8 mouse cellular contexts compared by ENCODE assay signal in genomic region chr5:134550836-134551232, GRCm38 (mm10). TPM values are rescaled to one million over a fixed set of nuclear protein-coding genes. Genes with fewer than 3 reads are reported as not detected.
DNase-seq lines count a peak whose midpoint lies in the region; ATAC-seq and TF ChIP-seq lines count a peak whose summit lies in the region.

No protein-coding gene starts in this region.

- H3K27me3 ChIP-seq in liver, adult 2 months (ENCODE audit: control insufficient read depth, insufficient read depth, low read length) = no peaks in the 10 kb centered on the region
- no peaks in the 10 kb centered on the region for H3K27me3 ChIP-seq in hindbrain, embryonic 11.5 days (ENCODE audit: control insufficient read depth, insufficient read depth, low read length)

- 0 out of 2 replicates have a peak, but pooled peaks have one; percentile 1 for TF ChIP-seq CTCF in liver, adult 2 months (IDR thresholded peaks at IDR 0.05; ENCODE audit: low read depth, low read length)

- peaks cover 8% of the 10 kb centered on the region; the same call in 1 of the 2 replicates for H3K79me2 ChIP-seq in liver, adult 2 months (ENCODE audit: control insufficient read depth, insufficient read depth, low read length)

- H3K27ac ChIP-seq in liver, adult 2 months (replicated peaks; ENCODE audit: insufficient read depth, low read depth, low read length) = no peak overlapping the region
- peak overlapping the region; percentile 79; the same call in 1 of the 2 replicates for H3K27ac ChIP-seq in brown adipose tissue, adult 24 weeks (replicated peaks; ENCODE audit: low read depth, low read length)
- H3K27ac ChIP-seq in hindbrain, embryonic 11.5 days (ENCODE audit: low read depth, low read length) = peak overlapping the region; percentile 98; the same call in 1 of the 2 replicates

- ATAC-seq in hindbrain, embryonic 11.5 days (ENCODE audit: low FRiP score) = no peak
- ATAC-seq in megakaryocyte-erythroid progenitor cell, adult 5-6 weeks (replicated peaks; ENCODE audit: low FRiP score, low TSS enrichment, poor library complexity, severe bottlenecking) = 0 out of 2 replicates have a peak, but pooled peaks have one; percentile 9
- no peak for ATAC-seq in monocyte, adult 5-6 weeks (replicated peaks; ENCODE audit: insufficient number of reproducible peaks, low FRiP score, low TSS enrichment, poor library complexity, severe bottlenecking)

- peak overlapping the region; percentile 92 for H3K4me2 ChIP-seq in hindbrain, embryonic 11.5 days (replicated peaks; ENCODE audit: low read depth, low read length)

- TF ChIP-seq POLR2A in liver, adult 2 months (IDR thresholded peaks at IDR 0.05; ENCODE audit: extremely low read depth, insufficient read depth, low read length) = no peak

- WGBS in liver, adult 2 months = 32% methylated on average over 6 of the region's 6 CpGs
- WGBS in hindbrain, embryonic 11.5 days = 13% methylated on average over 6 of the region's 6 CpGs

- peaks cover 15% of the 10 kb centered on the region for H3K4me1 ChIP-seq in liver, adult 2 months (ENCODE audit: control insufficient read depth, insufficient read depth, low read length)
- H3K4me1 ChIP-seq in brown adipose tissue, adult 24 weeks (ENCODE audit: control insufficient read depth, insufficient read depth, insufficient read length, low read length) = peaks cover 8% of the 10 kb centered on the region; the same call in 1 of the 2 replicates
- peaks cover 14% of the 10 kb centered on the region for H3K4me1 ChIP-seq in hindbrain, embryonic 11.5 days (replicated peaks; ENCODE audit: control insufficient read depth, insufficient read depth, low read length)

- no peaks in the 10 kb centered on the region for H3K9me3 ChIP-seq in hindbrain, embryonic 11.5 days (ENCODE audit: control insufficient read depth, low read length)

- H3K36me3 ChIP-seq in liver, adult 2 months (ENCODE audit: control insufficient read depth, insufficient read depth, low read length) = no peaks in the 10 kb centered on the region
- no peaks in the 10 kb centered on the region for H3K36me3 ChIP-seq in hindbrain, embryonic 11.5 days (ENCODE audit: control insufficient read depth, insufficient read depth, low read length)

- H3K4me3 ChIP-seq in liver, adult 2 months (ENCODE audit: insufficient read depth, low read depth, low read length) = peak overlapping the region; percentile 92
- peak overlapping the region; percentile 91 for H3K4me3 ChIP-seq in brown adipose tissue, adult 24 weeks (ENCODE audit: insufficient read depth, low read depth, low read length)
- H3K4me3 ChIP-seq in hindbrain, embryonic 11.5 days (ENCODE audit: low read depth, low read length) = peak overlapping the region; percentile 96

- peak overlapping the region; percentile 92 for H3K9ac ChIP-seq in liver, adult 2 months (ENCODE audit: low read depth, low read length)
- H3K9ac ChIP-seq in hindbrain, embryonic 11.5 days (ENCODE audit: low read depth, low read length) = peak overlapping the region; percentile 97

- DNase-seq in liver, adult 2 months (ENCODE audit: extremely low read depth, low read depth, low spot score) = no peak
- DNase-seq in liver = no peak
- DNase-seq in hindbrain, embryonic 11.5 days (ENCODE audit: low spot score) = peak; percentile 25
- no peak for DNase-seq in layer of hippocampus, adult 9-10 months (ENCODE audit: low spot score)
- no peak for DNase-seq in left cerebral cortex, adult 18-20 months (ENCODE audit: low spot score in 2 of 2)

RNA-seq across cellular contexts. Expression of gene Clip2, which starts 1.4 kb away (rescaled TPM):
- total RNA-seq in liver, adult 2 months (2014; rRNA removed) = 0.92 and 2.8 TPM in 2 replicates
- 1.6 and 1.7 TPM in 2 replicates for polyA plus RNA-seq in liver, adult 2 months (2012; rRNA removed)
- polyA plus RNA-seq in brown adipose tissue, adult 24 weeks (2012; ENCODE audit: insufficient read depth, insufficient read length, missing spikeins) = 4.0 and 6.9 TPM in 2 replicates
- polyA plus RNA-seq in hindbrain, embryonic 11.5 days (2014; fragmentation: Nextera tagmentation; extraction: Ambion mirVana) = 7.4 and 8.0 TPM in 2 replicates
- total RNA-seq in megakaryocyte-erythroid progenitor cell, adult 5-6 weeks (2014; fragmentation: Nextera tagmentation) = 4.6 and 5.6 TPM in 2 replicates
- total RNA-seq in megakaryocyte-erythroid progenitor cell, adult 5-6 weeks (2017) = 7.0 and 8.3 TPM in 2 replicates
- total RNA-seq in monocyte, adult 5-6 weeks (2017) = 18.2 to 30.1 TPM (median 20.4 TPM) in 3 replicates
- 100 to 1,000 TPM; 116 to 119 TPM for total RNA-seq in left cerebral cortex, adult 18-20 months (2021)

RNA-seq across cellular contexts. Expression of gene Syna, which starts 9.1 kb away (rescaled TPM):
- total RNA-seq in liver, adult 2 months (2014; rRNA removed) = not detected in 2 replicates
- not detected in 2 replicates for polyA plus RNA-seq in liver, adult 2 months (2012; rRNA removed)
- not detected in 2 replicates for polyA plus RNA-seq in brown adipose tissue, adult 24 weeks (2012; ENCODE audit: insufficient read depth, insufficient read length, missing spikeins)
- not detected in 2 replicates for polyA plus RNA-seq in hindbrain, embryonic 11.5 days (2014; fragmentation: Nextera tagmentation; extraction: Ambion mirVana)
- not detected in 2 replicates for total RNA-seq in megakaryocyte-erythroid progenitor cell, adult 5-6 weeks (2014; fragmentation: Nextera tagmentation)
- total RNA-seq in megakaryocyte-erythroid progenitor cell, adult 5-6 weeks (2017) = not detected in 2 replicates
- total RNA-seq in monocyte, adult 5-6 weeks (2017) = not detected in 3 replicates
- total RNA-seq in left cerebral cortex, adult 18-20 months (2021) = under 1 TPM in 1 of 2 experiments, not detected in 1; 0.21 TPM

RNA-seq across cellular contexts. Expression of gene Rfc2, which starts 30.3 kb away (rescaled TPM):
- 15.3 and 25.1 TPM in 2 replicates for total RNA-seq in liver, adult 2 months (2014; rRNA removed)
- polyA plus RNA-seq in liver, adult 2 months (2012; rRNA removed) = 22.6 and 24.4 TPM in 2 replicates
- 29.7 and 32.3 TPM in 2 replicates for polyA plus RNA-seq in brown adipose tissue, adult 24 weeks (2012; ENCODE audit: insufficient read depth, insufficient read length, missing spikeins)
- polyA plus RNA-seq in hindbrain, embryonic 11.5 days (2014; fragmentation: Nextera tagmentation; extraction: Ambion mirVana) = 291 and 298 TPM in 2 replicates
- 241 and 279 TPM in 2 replicates for total RNA-seq in megakaryocyte-erythroid progenitor cell, adult 5-6 weeks (2014; fragmentation: Nextera tagmentation)
- total RNA-seq in megakaryocyte-erythroid progenitor cell, adult 5-6 weeks (2017) = 113 and 125 TPM in 2 replicates
- total RNA-seq in monocyte, adult 5-6 weeks (2017) = 50.7 to 69.7 TPM (median 58.7 TPM) in 3 replicates
- 10 to 100 TPM; 54.9 to 64.6 TPM for total RNA-seq in left cerebral cortex, adult 18-20 months (2021)
